Mouse (Mus musculus) testis, adult 2 months (tissue): ENCODE results near the gene Slc25a42.

ENCODE experiments used
- CTCF ChIP-seq: fragments of 200-500 bp; IDR thresholded peaks from 2 replicates; pipeline ENCODE4 v1.5.1; 2012; ENCODE audit warnings: low read depth, mild to moderate bottlenecking, inconsistent platforms, low read length, moderate library complexity; ENCODE audit not compliant: control insufficient read depth, insufficient read depth, insufficient replicate concordance
- POLR2A ChIP-seq: fragments of 200-500 bp; IDR thresholded peaks from 2 replicates; pipeline ENCODE4 v1.6.1; 2012; ENCODE audit warnings: low read depth, mild to moderate bottlenecking, inconsistent platforms, low read length, moderate library complexity; ENCODE audit not compliant: control insufficient read depth

DNA sequence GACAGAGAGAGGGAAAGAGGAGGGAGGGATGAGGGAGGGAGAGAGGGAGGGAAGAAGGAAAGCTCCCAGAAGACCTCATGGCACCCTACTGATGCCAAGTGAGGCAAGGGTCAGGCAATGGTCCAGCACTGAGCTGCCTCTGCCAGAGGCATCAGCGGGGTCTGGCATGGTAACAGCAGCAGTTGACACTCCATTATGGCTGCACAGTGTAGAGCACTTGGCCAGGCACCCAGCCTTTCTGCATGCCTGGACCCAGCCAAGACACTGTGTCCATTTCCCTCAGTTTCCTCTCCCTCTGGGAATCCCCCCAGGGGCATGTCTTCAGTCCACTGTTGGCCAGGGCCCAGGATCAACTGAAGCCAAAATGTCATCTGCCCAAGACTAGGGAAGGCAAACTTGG is 4.5 kb upstream of the Slc25a42 start:
- TF ChIP-seq POLR2A (no peak), CTCF (no peak)
